Mouse (Mus musculus): ENCODE results near the gene Arhgap31. TPM values are rescaled to one million over a fixed set of nuclear protein-coding genes. Genes with fewer than 3 reads are reported as not detected.

The Arhgap31 gene
- 10 to 100 TPM; 22.1 to 28.5 TPM for total RNA-seq (2021)
- long read RNA-seq, experiment 1, full-length matches to known transcripts: 11 of 24 reads
- long read RNA-seq, experiment 1, partial matches to known transcripts: 5 of 24 reads
- long read RNA-seq, experiment 1, other reads (novel, unspliced or antisense): 8 of 24 reads
- long read RNA-seq, experiment 2, full-length matches to known transcripts: 9 of 18 reads
- long read RNA-seq, experiment 2, partial matches to known transcripts: 1 of 18 reads
- long read RNA-seq, experiment 2, other reads (novel, unspliced or antisense): 8 of 18 reads

- DNase-seq: peak; percentile 85
These were observed at the start of gene Arhgap31 for GRCm38 (mm10) chr16:38712581-38713403. Gene Arhgap31 (minus strand): TSS chr16:38713274.

GRCm38 (mm10) chr16:38762401-38762800 lies 49.3 kb upstream of the Arhgap31 start:
- DNase-seq: no peak

- DNase-seq: no peak
These were observed 48.9 kb upstream of the Arhgap31 start for GRCm38 (mm10) chr16:38761972-38762371.

GRCm38 (mm10) chr16:38760834-38761375 lies 47.8 kb upstream of the Arhgap31 start:
- no peak for DNase-seq

GRCm38 (mm10) chr16:38760239-38760638 lies 47.2 kb upstream of the Arhgap31 start:
- no peak for DNase-seq

GRCm38 (mm10) chr16:38758104-38758861 lies 45.2 kb upstream of the Arhgap31 start:
- no peak for DNase-seq

- no peak for DNase-seq
These were observed 44.6 kb upstream of the Arhgap31 start for GRCm38 (mm10) chr16:38757626-38758025.

GRCm38 (mm10) chr16:38756572-38756971 lies 43.5 kb upstream of the Arhgap31 start:
- DNase-seq: no peak

GRCm38 (mm10) chr16:38756177-38756503 lies 43.1 kb upstream of the Arhgap31 start:
- DNase-seq: peak; percentile 23

GRCm38 (mm10) chr16:38755452-38756176 lies 42.5 kb upstream of the Arhgap31 start:
- no peak for DNase-seq

- DNase-seq: no peak
These were observed 40.6 kb upstream of the Arhgap31 start for GRCm38 (mm10) chr16:38753631-38754030.

- DNase-seq: no peak
These were observed 37.7 kb upstream of the Arhgap31 start for GRCm38 (mm10) chr16:38750803-38751202.

GRCm38 (mm10) chr16:38743941-38744673 lies 31.0 kb upstream of the Arhgap31 start:
- DNase-seq: no peak

GRCm38 (mm10) chr16:38742659-38743131 lies 29.6 kb upstream of the Arhgap31 start:
- DNase-seq: no peak

GRCm38 (mm10) chr16:38742113-38742658 lies 29.1 kb upstream of the Arhgap31 start, which contains the start of gene B4galt4:
Gene B4galt4 (plus strand): TSS chr16:38742264.
- DNase-seq: peak; percentile 76

GRCm38 (mm10) chr16:38741204-38741903 lies 28.3 kb upstream of the Arhgap31 start:
- no peak for DNase-seq

GRCm38 (mm10) chr16:38730921-38731320 lies 17.8 kb upstream of the Arhgap31 start:
- DNase-seq: no peak

- DNase-seq: no peak
These were observed 16.7 kb upstream of the Arhgap31 start for GRCm38 (mm10) chr16:38729610-38730288.

GRCm38 (mm10) chr16:38729139-38729538 lies 16.1 kb upstream of the Arhgap31 start:
- DNase-seq: no peak
